Mouse (Mus musculus): ENCODE data around the gene Gm20449. TPM values are rescaled to one million over a fixed set of nuclear protein-coding genes. Genes with fewer than 3 reads are reported as not detected.
A peak's percentile ranks its signal among the peaks of the same experiment; 100 is the strongest.
"Not testable (repeated sequence)": the region's sequence is repeated elsewhere in the genome, so short reads cannot be mapped to it uniquely, and the experiment has no call there.

Gm20449 gene
- polyA plus RNA-seq (2012; rRNA removed) = 0.12 and 0.23 TPM in 2 replicates

GRCm38 (mm10) chr7:41499389-41500049 lies at the start of gene Gm20449, which contains the start of gene AW146154:
Gene Gm20449 (minus strand): TSS chr7:41499417.
Gene AW146154 (minus strand): TSS chr7:41499890.
- TF ChIP-seq CTCF (IDR thresholded peaks at IDR 0.05; ENCODE audit: control insufficient read depth, insufficient read depth, insufficient replicate concordance, low read depth, low read length) (no peak), POLR2A (IDR thresholded peaks at IDR 0.05; ENCODE audit: control insufficient read depth, low read depth, low read length) (peak; percentile 48)
- Histone ChIP-seq H3K4me3 (ENCODE audit: control insufficient read depth, low read depth, low read length) (peak within 1 kb of the TSS; percentile 96), H3K27me3 (ENCODE audit: control insufficient read depth, insufficient read depth, low read length) (no peaks in the 10 kb centered on the region), H3K4me1 (ENCODE audit: control insufficient read depth, insufficient read depth, low read length) (peaks cover 4% of the 10 kb centered on the region), H3K36me3 (ENCODE audit: control insufficient read depth, insufficient read depth, low read length) (no peaks in the 10 kb centered on the region), H3K27ac (ENCODE audit: control insufficient read depth, insufficient read depth, low read depth, low read length) (peak within 1 kb of the TSS; percentile 77)

- no peaks in the 10 kb centered on the region for H3K36me3 ChIP-seq (ENCODE audit: control insufficient read depth, insufficient read depth, low read length)
- H3K4me3 ChIP-seq (ENCODE audit: control insufficient read depth, low read depth, low read length) = no peak overlapping the region
- no peaks in the 10 kb centered on the region for H3K27me3 ChIP-seq (ENCODE audit: control insufficient read depth, insufficient read depth, low read length)
- no peaks in the 10 kb centered on the region for H3K4me1 ChIP-seq (ENCODE audit: control insufficient read depth, insufficient read depth, low read length)
- TF ChIP-seq POLR2A (IDR thresholded peaks at IDR 0.05; ENCODE audit: control insufficient read depth, low read depth, low read length) (no peak), CTCF (IDR thresholded peaks at IDR 0.05; ENCODE audit: control insufficient read depth, insufficient read depth, insufficient replicate concordance, low read depth, low read length) (no peak)
- H3K27ac ChIP-seq (ENCODE audit: control insufficient read depth, insufficient read depth, low read depth, low read length) = no peak overlapping the region
These were observed 13.5 kb upstream of the Gm20449 start for GRCm38 (mm10) chr7:41512672-41513071.

DNA sequence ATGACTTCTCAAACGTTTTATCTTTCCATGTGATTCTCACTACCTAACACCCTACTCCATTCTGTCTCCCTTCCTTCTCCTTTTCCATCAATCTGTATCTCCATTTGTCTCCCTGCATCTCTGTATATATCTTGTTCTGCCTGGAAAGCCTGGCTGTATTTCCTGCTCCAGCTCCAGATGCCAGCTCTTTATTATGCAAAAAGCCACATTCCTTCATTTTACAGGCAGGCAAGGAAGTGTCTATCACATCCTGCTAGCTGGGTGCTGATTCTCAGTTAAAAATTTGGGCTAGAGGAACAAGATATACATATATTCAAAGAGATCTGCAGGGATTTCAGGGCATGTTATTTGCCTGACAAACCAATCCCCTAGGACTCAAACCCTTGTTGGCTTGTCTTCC lies 13.0 kb upstream of the Gm20449 start:
- Histone ChIP-seq H3K4me3 (ENCODE audit: control insufficient read depth, low read depth, low read length) (no peak overlapping the region), H3K36me3 (ENCODE audit: control insufficient read depth, insufficient read depth, low read length) (no peaks in the 10 kb centered on the region), H3K27ac (ENCODE audit: control insufficient read depth, insufficient read depth, low read depth, low read length) (no peak overlapping the region), H3K4me1 (ENCODE audit: control insufficient read depth, insufficient read depth, low read length) (no peaks in the 10 kb centered on the region), H3K27me3 (ENCODE audit: control insufficient read depth, insufficient read depth, low read length) (no peaks in the 10 kb centered on the region)
- no peak for TF ChIP-seq CTCF (IDR thresholded peaks at IDR 0.05; ENCODE audit: control insufficient read depth, insufficient read depth, insufficient replicate concordance, low read depth, low read length)
- no peak for TF ChIP-seq POLR2A (IDR thresholded peaks at IDR 0.05; ENCODE audit: control insufficient read depth, low read depth, low read length)

- Histone ChIP-seq H3K4me1 (ENCODE audit: control insufficient read depth, insufficient read depth, low read length) (peaks cover 4% of the 10 kb centered on the region), H3K27me3 (ENCODE audit: control insufficient read depth, insufficient read depth, low read length) (no peaks in the 10 kb centered on the region), H3K27ac (ENCODE audit: control insufficient read depth, insufficient read depth, low read depth, low read length) (no peak overlapping the region), H3K4me3 (ENCODE audit: control insufficient read depth, low read depth, low read length) (no peak overlapping the region), H3K36me3 (ENCODE audit: control insufficient read depth, insufficient read depth, low read length) (no peaks in the 10 kb centered on the region)
- TF ChIP-seq CTCF (IDR thresholded peaks at IDR 0.05; ENCODE audit: control insufficient read depth, insufficient read depth, insufficient replicate concordance, low read depth, low read length) = no peak
- no peak for TF ChIP-seq POLR2A (IDR thresholded peaks at IDR 0.05; ENCODE audit: control insufficient read depth, low read depth, low read length)
These were observed 3.2 kb upstream of the Gm20449 start for GRCm38 (mm10) chr7:41502402-41502801.

DNA sequence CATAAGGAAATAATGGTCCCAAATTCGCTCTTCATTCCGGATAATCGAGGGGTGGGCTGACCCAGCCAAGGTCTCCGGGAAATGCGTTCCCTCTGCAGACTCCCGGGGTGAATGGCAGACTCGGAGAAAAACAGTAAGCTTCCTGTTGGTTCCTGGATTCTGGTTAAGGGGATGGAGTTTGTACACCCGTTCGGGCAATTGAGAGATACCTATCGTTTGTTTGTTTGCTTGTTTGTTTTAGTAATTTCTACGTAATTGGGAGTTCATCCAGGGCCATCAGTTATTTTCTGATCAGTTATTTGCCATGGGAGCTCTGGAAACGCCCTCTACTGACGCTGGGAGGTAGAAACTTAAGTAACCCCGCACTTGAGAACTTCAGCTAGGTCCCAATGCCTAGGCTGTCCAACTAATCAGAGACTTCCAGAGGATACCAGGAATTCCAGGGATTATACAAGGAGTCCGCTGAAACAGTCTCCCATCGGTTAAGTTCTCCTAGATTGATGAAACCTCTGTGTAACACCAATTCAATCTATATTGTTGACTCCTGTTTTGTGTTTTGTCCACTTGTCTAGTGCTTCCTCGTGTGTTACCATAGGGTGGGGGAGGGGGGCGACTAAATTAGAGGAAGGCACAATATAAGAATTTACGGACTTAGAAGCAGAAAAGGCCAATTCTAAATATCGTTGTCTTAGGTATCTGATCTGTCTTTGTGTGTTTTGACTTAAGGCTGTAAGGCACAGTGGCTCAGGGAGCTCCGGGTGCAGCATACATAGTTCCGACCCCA lies 1.1 kb upstream of the Gm20449 start:
- peaks cover 4% of the 10 kb centered on the region for H3K4me1 ChIP-seq (ENCODE audit: control insufficient read depth, insufficient read depth, low read length)
- no peak for TF ChIP-seq POLR2A (IDR thresholded peaks at IDR 0.05; ENCODE audit: control insufficient read depth, low read depth, low read length)
- no peak for TF ChIP-seq CTCF (IDR thresholded peaks at IDR 0.05; ENCODE audit: control insufficient read depth, insufficient read depth, insufficient replicate concordance, low read depth, low read length)
- no peaks in the 10 kb centered on the region for H3K36me3 ChIP-seq (ENCODE audit: control insufficient read depth, insufficient read depth, low read length)
- H3K27me3 ChIP-seq (ENCODE audit: control insufficient read depth, insufficient read depth, low read length) = no peaks in the 10 kb centered on the region
- H3K27ac ChIP-seq (ENCODE audit: control insufficient read depth, insufficient read depth, low read depth, low read length) = no peak overlapping the region
- peak overlapping the region; percentile 96 for H3K4me3 ChIP-seq (ENCODE audit: control insufficient read depth, low read depth, low read length)

GRCm38 (mm10) chr7:41499018-41499388 lies 214 bp downstream of the Gm20449 start:
- not testable (repeated sequence) for H3K27me3 ChIP-seq (ENCODE audit: control insufficient read depth, insufficient read depth, low read length); H3K4me1 ChIP-seq (ENCODE audit: control insufficient read depth, insufficient read depth, low read length); H3K36me3 ChIP-seq (ENCODE audit: control insufficient read depth, insufficient read depth, low read length)
- Histone ChIP-seq H3K27ac (ENCODE audit: control insufficient read depth, insufficient read depth, low read depth, low read length) (peak overlapping the region; percentile 77; the same call in 1 of the 2 replicates), H3K4me3 (ENCODE audit: control insufficient read depth, low read depth, low read length) (peak overlapping the region; percentile 96)

DNA sequence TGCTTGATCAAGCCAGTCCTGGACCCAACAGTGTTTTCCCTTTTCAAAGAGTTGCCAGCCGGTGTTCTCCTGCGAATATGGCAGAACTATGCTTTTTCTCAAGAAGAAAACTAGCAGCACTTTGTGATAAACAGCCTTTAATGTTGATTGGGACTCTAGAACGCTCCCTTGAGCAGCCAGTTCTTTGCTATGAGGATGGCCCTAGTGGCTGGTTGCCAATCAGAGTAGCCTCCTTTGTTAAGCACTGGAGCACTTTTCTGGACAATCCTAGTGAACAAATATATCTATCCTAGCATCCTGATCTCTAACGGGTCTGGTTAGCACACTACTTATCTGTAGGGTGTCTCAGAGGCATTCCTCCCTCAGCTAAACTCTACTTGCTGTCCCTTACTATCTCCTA lies 753 bp downstream of the Gm20449 start:
- H3K36me3 ChIP-seq (ENCODE audit: control insufficient read depth, insufficient read depth, low read length); H3K4me1 ChIP-seq (ENCODE audit: control insufficient read depth, insufficient read depth, low read length); H3K4me3 ChIP-seq (ENCODE audit: control insufficient read depth, low read depth, low read length); H3K27ac ChIP-seq (ENCODE audit: control insufficient read depth, insufficient read depth, low read depth, low read length); H3K27me3 ChIP-seq (ENCODE audit: control insufficient read depth, insufficient read depth, low read length): not testable (repeated sequence)

All from testis, adult 2 months (tissue).